Mouse (Mus musculus) heart, embryonic 12.5 days (tissue): ENCODE results near the gene Slc9c1. TPM values are rescaled to one million over a fixed set of nuclear protein-coding genes. Genes with fewer than 3 reads are reported as not detected.

Experiments used
- ATAC-seq: fragments of 200-750 bp; cut with Nextera tagmentation; 2 replicates; pipeline ENCODE4 v1.8.0; 2017; ENCODE audit warnings: moderate TSS enrichment, moderate library complexity; ENCODE audit not compliant: insufficient number of reproducible peaks, low FRiP score
- H3K27ac ChIP-seq: fragments of 300-500 bp; sonication (generic); 2 replicates; pipeline ENCODE4 v1.5.1; 2016; ENCODE audit warnings: mild to moderate bottlenecking, moderate library complexity; ENCODE audit not compliant: poor library complexity, severe bottlenecking
- H3K27me3 ChIP-seq: fragments of 300-500 bp; sonication (generic); replicated peaks from 2 replicates; pipeline ENCODE4 v1.6.1; 2016; ENCODE audit warnings: mild to moderate bottlenecking, moderate library complexity
- H3K36me3 ChIP-seq: fragments of 300-500 bp; sonication (generic); 2 replicates; pipeline ENCODE4 v1.6.1; 2016; ENCODE audit warnings: mild to moderate bottlenecking, moderate library complexity
- H3K4me1 ChIP-seq: fragments of 300-500 bp; sonication (generic); replicated peaks from 2 replicates; pipeline ENCODE4 v1.6.1; 2016; ENCODE audit warnings: mild to moderate bottlenecking
- H3K4me2 ChIP-seq: fragments of 300-500 bp; sonication (generic); 2 replicates; pipeline ENCODE4 v1.6.1; 2016; ENCODE audit warnings: mild to moderate bottlenecking, moderate library complexity
- H3K4me3 ChIP-seq: fragments of 300-500 bp; sonication (generic); 2 replicates; pipeline ENCODE4 v1.5.1; 2016; ENCODE audit warnings: mild to moderate bottlenecking
- H3K9ac ChIP-seq: fragments of 300-500 bp; sonication (generic); 2 replicates; pipeline ENCODE4 v1.6.1; 2016; ENCODE audit warnings: mild to moderate bottlenecking, moderate library complexity
- H3K9me3 ChIP-seq: fragments of 300-500 bp; sonication (generic); replicated peaks from 2 replicates; pipeline ENCODE4 v1.6.1; 2016; ENCODE audit warnings: mild to moderate bottlenecking, moderate library complexity
- WGBS: fragments of 180-500 bp; shearing (Covaris S2); methylation state at CpG from one replicate; pipeline ENCODE4 v1.1.7; 2016; 5-methylcytosine and 5-hydroxymethylcytosine counted together
- polyA plus RNA-seq: library from polyadenylated mRNA; unstranded; fragments of >200 nt; fragmentation: Nextera tagmentation; extraction: Ambion mirVana; gene quantifications from 2 replicates; pipeline ENCODE4 v1.2.1, GENCODE M21; 2016

Slc9c1 gene
- polyA plus RNA-seq, 1 experiment from 2014 or later, result not detected

GRCm38 (mm10) chr16:45625342-45625741 lies 90.2 kb downstream of the Slc9c1 start:
- Histone ChIP-seq H3K4me1 (peaks cover 15% of the 10 kb centered on the region), H3K27ac (no peak overlapping the region), H3K27me3 (no peaks in the 10 kb centered on the region), H3K4me2 (no peak overlapping the region), H3K4me3 (no peak overlapping the region), H3K36me3 (no peaks in the 10 kb centered on the region), H3K9ac (no peak overlapping the region), H3K9me3 (no peaks in the 10 kb centered on the region)
- 83% methylated on average over 2 of the region's 2 CpGs for WGBS
- ATAC-seq, result no peak

- no peak overlapping the region for H3K4me3 ChIP-seq
- H3K9me3 ChIP-seq, result no peaks in the 10 kb centered on the region
- no peak overlapping the region for H3K27ac ChIP-seq
- H3K9ac ChIP-seq, result no peak overlapping the region
- peaks cover 12% of the 10 kb centered on the region for H3K4me1 ChIP-seq
- H3K4me2 ChIP-seq, result no peak overlapping the region
- 56% methylated on average over 8 of the region's 8 CpGs for WGBS
- no peaks in the 10 kb centered on the region for H3K27me3 ChIP-seq
- peak; percentile 25; the same call in 1 of the 2 replicates for ATAC-seq
- no peaks in the 10 kb centered on the region for H3K36me3 ChIP-seq
Observed at GRCm38 (mm10) chr16:45629497-45630105, 94.5 kb downstream of the Slc9c1 start.

- Histone ChIP-seq H3K4me3 (no peak overlapping the region), H3K4me2 (no peak overlapping the region), H3K4me1 (peaks cover 9% of the 10 kb centered on the region), H3K36me3 (no peaks in the 10 kb centered on the region), H3K9me3 (no peaks in the 10 kb centered on the region), H3K27me3 (no peaks in the 10 kb centered on the region), H3K9ac (no peak overlapping the region), H3K27ac (no peak overlapping the region)
- peak; percentile 42; the same call in 1 of the 2 replicates for ATAC-seq
- 51% methylated on average over 5 of the region's 5 CpGs for WGBS
Observed at GRCm38 (mm10) chr16:45630347-45630960, 95.3 kb downstream of the Slc9c1 start.

- H3K4me2 ChIP-seq, result no peak overlapping the region
- no peak for ATAC-seq
- H3K4me1 ChIP-seq, result peaks cover 9% of the 10 kb centered on the region
- WGBS, result 79% methylated on average over 4 of the region's 4 CpGs
- H3K4me3 ChIP-seq, result no peak overlapping the region
- no peak overlapping the region for H3K27ac ChIP-seq
- H3K9ac ChIP-seq, result no peak overlapping the region
- H3K27me3 ChIP-seq, result no peaks in the 10 kb centered on the region
- no peaks in the 10 kb centered on the region for H3K9me3 ChIP-seq
- no peaks in the 10 kb centered on the region for H3K36me3 ChIP-seq
Observed at GRCm38 (mm10) chr16:45632420-45632819, 97.3 kb downstream of the Slc9c1 start.

GRCm38 (mm10) chr16:45635826-45636225 lies 100.7 kb downstream of the Slc9c1 start:
- 72% methylated on average over 2 of the region's 2 CpGs for WGBS
- no peak for ATAC-seq
- no peaks in the 10 kb centered on the region for H3K4me1 ChIP-seq

GRCm38 (mm10) chr16:45640070-45640762 lies 105.1 kb downstream of the Slc9c1 start:
- ATAC-seq, result no peak
- Histone ChIP-seq H3K36me3 (no peaks in the 10 kb centered on the region), H3K27ac (peak overlapping the region; percentile 6; the same call in 1 of the 2 replicates), H3K27me3 (no peaks in the 10 kb centered on the region), H3K4me2 (no peak overlapping the region), H3K9ac (no peak overlapping the region), H3K9me3 (no peaks in the 10 kb centered on the region), H3K4me3 (no peak overlapping the region), H3K4me1 (peaks cover 7% of the 10 kb centered on the region; the same call in 1 of the 2 replicates)
- whole genome bisulfite sequencing, result 61% methylated on average over 10 of the region's 10 CpGs

More at GRCm38 (mm10) chr16:45635826-45636225, 100.7 kb downstream of the Slc9c1 start:
- Histone ChIP-seq H3K9ac (no peak overlapping the region), H3K27me3 (no peaks in the 10 kb centered on the region), H3K4me3 (no peak overlapping the region), H3K9me3 (no peaks in the 10 kb centered on the region), H3K27ac (no peak overlapping the region), H3K36me3 (no peaks in the 10 kb centered on the region), H3K4me2 (no peak overlapping the region)

- Histone ChIP-seq H3K9ac (no peak overlapping the region), H3K4me2 (no peak overlapping the region), H3K36me3 (no peaks in the 10 kb centered on the region), H3K27me3 (no peaks in the 10 kb centered on the region), H3K4me3 (no peak overlapping the region), H3K9me3 (no peaks in the 10 kb centered on the region), H3K4me1 (peaks cover 7% of the 10 kb centered on the region; the same call in 1 of the 2 replicates), H3K27ac (peak overlapping the region; percentile 1; the same call in 1 of the 2 replicates)
- 46% methylated on average over 3 of the region's 3 CpGs for WGBS
- ATAC-seq, result no peak
Observed at GRCm38 (mm10) chr16:45641301-45641700, 106.2 kb downstream of the Slc9c1 start.

GRCm38 (mm10) chr16:45643944-45644343 lies 108.8 kb downstream of the Slc9c1 start:
- WGBS, result 82% methylated on average over 3 of the region's 3 CpGs
- no peak overlapping the region for H3K9ac ChIP-seq
- no peak overlapping the region for H3K4me3 ChIP-seq
- no peaks in the 10 kb centered on the region for H3K27me3 ChIP-seq
- H3K36me3 ChIP-seq, result no peaks in the 10 kb centered on the region
- no peaks in the 10 kb centered on the region for H3K9me3 ChIP-seq
- no peak overlapping the region for H3K4me2 ChIP-seq
- no peak overlapping the region for H3K27ac ChIP-seq
- H3K4me1 ChIP-seq, result peaks cover 7% of the 10 kb centered on the region; the same call in 1 of the 2 replicates
- ATAC-seq, result no peak

GRCm38 (mm10) chr16:45644380-45644779 lies 109.3 kb downstream of the Slc9c1 start:
- H3K36me3 ChIP-seq, result no peaks in the 10 kb centered on the region
- H3K4me1 ChIP-seq, result peaks cover 7% of the 10 kb centered on the region; the same call in 1 of the 2 replicates
- WGBS, result 48% methylated on average over 6 of the region's 6 CpGs
- H3K27ac ChIP-seq, result no peak overlapping the region
- H3K4me3 ChIP-seq, result no peak overlapping the region
- no peaks in the 10 kb centered on the region for H3K9me3 ChIP-seq
- ATAC-seq, result peak; percentile 48; the same call in 1 of the 2 replicates
- no peak overlapping the region for H3K9ac ChIP-seq
- H3K4me2 ChIP-seq, result no peak overlapping the region
- no peaks in the 10 kb centered on the region for H3K27me3 ChIP-seq

GRCm38 (mm10) chr16:45651497-45651896 lies 116.4 kb downstream of the Slc9c1 start:
- 41% methylated on average over 2 of the region's 2 CpGs for WGBS
- Histone ChIP-seq H3K27me3 (0 out of 2 replicates have a peak, but pooled peaks cover 4% of the 10 kb centered on the region), H3K4me3 (no peak overlapping the region), H3K9me3 (no peaks in the 10 kb centered on the region), H3K36me3 (no peaks in the 10 kb centered on the region), H3K4me2 (no peak overlapping the region), H3K9ac (no peak overlapping the region), H3K4me1 (peaks cover 16% of the 10 kb centered on the region), H3K27ac (no peak overlapping the region)
- ATAC-seq, result 0 out of 2 replicates have a peak, but pooled peaks have one; percentile 25
